Mouse (Mus musculus) liver, embryonic 11.5 days (tissue): Measurements from ENCODE around the gene Rad54l. TPM values are rescaled to one million over a fixed set of nuclear protein-coding genes. Genes with fewer than 3 reads are reported as not detected.

Experiments
- ATAC-seq: fragments of 200-750 bp; cut with Nextera tagmentation; replicated peaks from 2 replicates; pipeline ENCODE4 v1.8.0; 2017; ENCODE audit warnings: moderate number of reproducible peaks, mild to moderate bottlenecking, moderate TSS enrichment, moderate library complexity; ENCODE audit not compliant: low FRiP score
- DNase-seq: peaks from one replicate; pipeline ENCODE4 v3.0.0-alpha.2; 2017; ENCODE audit warnings: low spot score
- H3K27ac ChIP-seq: fragments of 300-500 bp; sonication (generic); 2 replicates; pipeline ENCODE4 v1.5.1; 2014; ENCODE audit warnings: mild to moderate bottlenecking, low read depth, low read length, control low read depth
- H3K27me3 ChIP-seq: fragments of 300-500 bp; sonication (generic); replicated peaks from 2 replicates; pipeline ENCODE4 v1.6.1; 2014; ENCODE audit warnings: low read length, mixed read lengths; ENCODE audit not compliant: control insufficient read depth, insufficient read depth
- H3K36me3 ChIP-seq: fragments of 300-500 bp; sonication (generic); 2 replicates; pipeline ENCODE4 v1.6.1; 2014; ENCODE audit warnings: mild to moderate bottlenecking, low read length, moderate library complexity, mixed read lengths; ENCODE audit not compliant: control insufficient read depth, insufficient read depth
- H3K4me1 ChIP-seq: fragments of 300-500 bp; sonication (generic); replicated peaks from 2 replicates; pipeline ENCODE4 v1.6.1; 2014; ENCODE audit warnings: low read length, mixed read lengths; ENCODE audit not compliant: control insufficient read depth, insufficient read depth
- H3K4me2 ChIP-seq: fragments of 300-500 bp; sonication (generic); 2 replicates; pipeline ENCODE4 v1.6.1; 2014; ENCODE audit warnings: mild to moderate bottlenecking, control low read depth, moderate library complexity
- H3K4me3 ChIP-seq: fragments of 300-500 bp; sonication (generic); 2 replicates; pipeline ENCODE4 v1.5.1; 2014; ENCODE audit warnings: low read depth, low read length, control low read depth
- H3K9ac ChIP-seq: fragments of 300-500 bp; sonication (generic); 2 replicates; pipeline ENCODE4 v1.6.1; 2014; ENCODE audit warnings: low read depth, low read length, control low read depth
- H3K9me3 ChIP-seq: fragments of 300-500 bp; sonication (generic); 2 replicates; pipeline ENCODE4 v1.6.1; 2016; ENCODE audit warnings: low read length, inconsistent platforms, mixed read lengths; ENCODE audit not compliant: control insufficient read depth
- WGBS: fragments of 180-500 bp; shearing (Covaris S2); extraction: QIAGEN DNeasy Blood & Tissue Kit; methylation state at CpG from one replicate; pipeline ENCODE4 v1.1.7; 2014; 5-methylcytosine and 5-hydroxymethylcytosine counted together
- polyA plus RNA-seq: library from polyadenylated mRNA; unstranded; fragments of >200 nt; fragmentation: Nextera tagmentation; extraction: Ambion mirVana; gene quantifications from 2 replicates; pipeline ENCODE4 v1.2.1, GENCODE M21; 2014

Gene Rad54l
- polyA plus RNA-seq, 1 experiment from 2014 or later = 59.4 TPM

GRCm38 (mm10) chr4:116088510-116089249, 34.8 kb downstream of the Rad54l start:
- Histone ChIP-seq H3K27ac (no peak overlapping the region), H3K9ac (no peak overlapping the region), H3K4me3 (no peak overlapping the region), H3K4me2 (no peak overlapping the region), H3K27me3 (no peaks in the 10 kb centered on the region), H3K4me1 (no peaks in the 10 kb centered on the region), H3K36me3 (peaks cover 30% of the 10 kb centered on the region), H3K9me3 (no peaks in the 10 kb centered on the region)
- DNase-seq (no peak), ATAC-seq (peak; percentile 35; the same call in 1 of the 2 replicates)
- 90% methylated on average over 23 of the region's 23 CpGs for WGBS

GRCm38 (mm10) chr4:116077240-116078095, 46.0 kb downstream of the Rad54l start:
- ATAC-seq (no peak), DNase-seq (no peak)
- peaks cover 20% of the 10 kb centered on the region for H3K4me1 ChIP-seq
- H3K4me2 ChIP-seq = peak overlapping the region; percentile 90
- peak overlapping the region; percentile 99 for H3K9ac ChIP-seq
- no peaks in the 10 kb centered on the region for H3K9me3 ChIP-seq
- peak overlapping the region; percentile 94 for H3K27ac ChIP-seq
- no peaks in the 10 kb centered on the region for H3K27me3 ChIP-seq
- H3K36me3 ChIP-seq = peaks cover 17% of the 10 kb centered on the region
- WGBS = 52% methylated on average over 3 of the region's 3 CpGs
- H3K4me3 ChIP-seq = peak overlapping the region; percentile 98

GRCm38 (mm10) chr4:116076369-116077231, 46.9 kb downstream of the Rad54l start:
- H3K36me3 ChIP-seq = peaks cover 14% of the 10 kb centered on the region
- under 1% methylated on average over 37 of the region's 37 CpGs for WGBS
- ATAC-seq = peak; percentile 39
- H3K9ac ChIP-seq = peak overlapping the region; percentile 99
- peak overlapping the region; percentile 90 for H3K4me2 ChIP-seq
- H3K27ac ChIP-seq = peak overlapping the region; percentile 94
- H3K4me3 ChIP-seq = peak overlapping the region; percentile 98
- peak; percentile 77 for DNase-seq
- H3K4me1 ChIP-seq = peaks cover 20% of the 10 kb centered on the region
- H3K27me3 ChIP-seq = no peaks in the 10 kb centered on the region
- no peaks in the 10 kb centered on the region for H3K9me3 ChIP-seq

- under 1% methylated on average over 77 of the region's 77 CpGs for WGBS
- DNase-seq = peak; percentile 84
- Histone ChIP-seq H3K27ac (peak overlapping the region; percentile 94), H3K9ac (peak overlapping the region; percentile 99), H3K36me3 (peaks cover 8% of the 10 kb centered on the region; the same call in 1 of the 2 replicates), H3K4me3 (peak overlapping the region; percentile 98), H3K9me3 (no peaks in the 10 kb centered on the region), H3K4me2 (peak overlapping the region; percentile 90), H3K27me3 (no peaks in the 10 kb centered on the region), H3K4me1 (peaks cover 20% of the 10 kb centered on the region)
- peak; percentile 60 for ATAC-seq
These were observed 47.7 kb downstream of the Rad54l start for GRCm38 (mm10) chr4:116075631-116076368.

GRCm38 (mm10) chr4:116074861-116075620, 48.4 kb downstream of the Rad54l start, which contains the start of the genes Uqcrh and Lrrc41:
Gene Uqcrh, minus strand, starts transcription at chr4:116075071.
Gene Lrrc41, plus strand, starts transcription at chr4:116075269.
- peak; percentile 90 for ATAC-seq

GRCm38 (mm10) chr4:116074145-116074675, 49.3 kb downstream of the Rad54l start:
- WGBS = 1% methylated on average over 8 of the region's 8 CpGs
- no peaks in the 10 kb centered on the region for H3K9me3 ChIP-seq
- H3K4me1 ChIP-seq = peaks cover 20% of the 10 kb centered on the region
- H3K9ac ChIP-seq = peak overlapping the region; percentile 99
- H3K36me3 ChIP-seq = peaks cover 10% of the 10 kb centered on the region
- peak overlapping the region; percentile 90 for H3K4me2 ChIP-seq
- ATAC-seq = no peak
- peak overlapping the region; percentile 98 for H3K4me3 ChIP-seq
- peak overlapping the region; percentile 94 for H3K27ac ChIP-seq
- DNase-seq = no peak
- H3K27me3 ChIP-seq = no peaks in the 10 kb centered on the region

More at GRCm38 (mm10) chr4:116074861-116075620, 48.4 kb downstream of the Rad54l start, which contains the start of the genes Uqcrh and Lrrc41:
- DNase-seq = peak; percentile 95
- Histone ChIP-seq H3K27me3 (no peaks in the 10 kb centered on the region), H3K36me3 (peaks cover 7% of the 10 kb centered on the region), H3K9me3 (no peaks in the 10 kb centered on the region), H3K4me3 (peak within 1 kb of the TSS; percentile 98), H3K9ac (peak within 1 kb of the TSS; percentile 99), H3K4me2 (peak within 1 kb of the TSS; percentile 90), H3K4me1 (peaks cover 20% of the 10 kb centered on the region), H3K27ac (peak within 1 kb of the TSS; percentile 94)
- WGBS = under 1% methylated on average over 55 of the region's 55 CpGs

GRCm38 (mm10) chr4:116073146-116073545, 50.3 kb downstream of the Rad54l start:
- no peak for ATAC-seq
- 54% methylated on average over 4 of the region's 4 CpGs for WGBS
- Histone ChIP-seq H3K27me3 (no peaks in the 10 kb centered on the region), H3K9ac (no peak overlapping the region), H3K36me3 (peaks cover 15% of the 10 kb centered on the region), H3K4me3 (peak overlapping the region; percentile 35), H3K4me1 (peaks cover 20% of the 10 kb centered on the region), H3K27ac (no peak overlapping the region), H3K4me2 (peak overlapping the region; percentile 90), H3K9me3 (no peaks in the 10 kb centered on the region)
- no peak for DNase-seq
